Mouse (Mus musculus): ENCODE measurements around the gene Gm11559.
"Not testable (repeated sequence)": the region's sequence is repeated elsewhere in the genome, so short reads cannot be mapped to it uniquely, and the experiment has no call there.

Gene Gm11559

GRCm38 (mm10) chr11:99864176-99864575 is at the start of gene Gm11559:
TSS of gene Gm11559 (plus strand) at chr11:99864476.
- DNase-seq (ENCODE audit: low spot score) = not testable (repeated sequence)

GRCm38 (mm10) chr11:99815566-99815965 is 48.7 kb upstream of the Gm11559 start, which contains the start of gene Gm11564:
TSS of gene Gm11564 (minus strand) at chr11:99815666.
- not testable (repeated sequence) for DNase-seq (ENCODE audit: low spot score)

GRCm38 (mm10) chr11:99837966-99838365 is 26.3 kb upstream of the Gm11559 start, which contains the start of gene 2300003K06Rik:
TSS of gene 2300003K06Rik (minus strand) at chr11:99838066.
- DNase-seq (ENCODE audit: low spot score) = no peak

GRCm38 (mm10) chr11:99842185-99842584 is 22.1 kb upstream of the Gm11559 start:
- peak; percentile 1 for DNase-seq (ENCODE audit: low spot score)

GRCm38 (mm10) chr11:99846746-99847145 is 17.5 kb upstream of the Gm11559 start:
- no peak for DNase-seq (ENCODE audit: low spot score)

- no peak for DNase-seq (ENCODE audit: low spot score)
Observed at GRCm38 (mm10) chr11:99851508-99851907, 12.8 kb upstream of the Gm11559 start, which contains the start of gene Krtap4-16. TSS of gene Krtap4-16 (minus strand) at chr11:99851608.

GRCm38 (mm10) chr11:99854121-99854520 is 10.2 kb upstream of the Gm11559 start:
- DNase-seq (ENCODE audit: low spot score) = peak; percentile 46

GRCm38 (mm10) chr11:99857617-99858016 is 6.7 kb upstream of the Gm11559 start, which contains the start of gene Gm11568:
TSS of gene Gm11568 (plus strand) at chr11:99857917.
- DNase-seq (ENCODE audit: low spot score) = no peak

- no peak for DNase-seq (ENCODE audit: low spot score)
Observed at GRCm38 (mm10) chr11:99858761-99859160, 5.5 kb upstream of the Gm11559 start.

GRCm38 (mm10) chr11:99873089-99873488 is 8.8 kb downstream of the Gm11559 start, which contains the start of gene Krtap9-1:
TSS of gene Krtap9-1 (plus strand) at chr11:99873389.
- not testable (repeated sequence) for DNase-seq (ENCODE audit: low spot score)

GRCm38 (mm10) chr11:99878887-99879286 is 14.6 kb downstream of the Gm11559 start, which contains the start of gene Gm11567:
TSS of gene Gm11567 (plus strand) at chr11:99879187.
- DNase-seq (ENCODE audit: low spot score) = not testable (repeated sequence)

- DNase-seq (ENCODE audit: low spot score) = no peak
Observed at GRCm38 (mm10) chr11:99907620-99908019, 43.3 kb downstream of the Gm11559 start, which contains the start of gene Krtap31-1. TSS of gene Krtap31-1 (plus strand) at chr11:99907920.

GRCm38 (mm10) chr11:99914451-99914850 is 50.2 kb downstream of the Gm11559 start, which contains the start of gene Gm11565:
TSS of gene Gm11565 (plus strand) at chr11:99914751.
- no peak for DNase-seq (ENCODE audit: low spot score)

Measured in embryo, embryonic 10.5 days (tissue).